Mouse (Mus musculus) CH12.LX (cell line): ENCODE measurements around the gene Immp2l. TPM values are rescaled to one million over a fixed set of nuclear protein-coding genes. Genes with fewer than 3 reads are reported as not detected.

ENCODE experiments used
- DNase-seq: peaks from one replicate; pipeline ENCODE4 v3.0.0-alpha.2; 2013; ENCODE audit errors: extremely low read depth
- H3K27ac ChIP-seq: 2 replicates; pipeline ENCODE4 v1.5.1; 2012; ENCODE audit warnings: low read depth, mild to moderate bottlenecking, control low read depth, moderate library complexity; ENCODE audit not compliant: insufficient read depth
- H3K27me3 ChIP-seq: replicated peaks from 2 replicates; pipeline ENCODE3; 2012; ENCODE audit warnings: inconsistent platforms
- H3K36me3 ChIP-seq, 2 experiments: replicated peaks in 1 of 2; 2 replicates each; pipeline versions ENCODE3 to v1.6.1; 2012; ENCODE audit warnings: inconsistent platforms in 1 of 2, low read length in 1 of 2, mild to moderate bottlenecking in 1 of 2, mixed read lengths in 1 of 2, moderate library complexity in 1 of 2; ENCODE audit not compliant: control insufficient read depth in 1 of 2, insufficient read depth in 1 of 2
- H3K4me1 ChIP-seq, 2 experiments: 2 replicates each; pipeline ENCODE4 v1.6.1; 2012; ENCODE audit warnings: inconsistent platforms in 1 of 2, moderate library complexity in 1 of 2; ENCODE audit not compliant: insufficient read depth in 2 of 2, control insufficient read depth in 1 of 2
- H3K4me2 ChIP-seq: 2 replicates; pipeline ENCODE4 v1.6.1; 2012; ENCODE audit warnings: low read depth, mild to moderate bottlenecking, control low read depth; ENCODE audit not compliant: poor library complexity, insufficient read depth, severe bottlenecking
- H3K4me3 ChIP-seq, 3 experiments: fragments of 150-350 bp in 1 of 3; sonication (generic) in 1 of 3; replicated peaks in 1 of 3; 2 replicates each; pipeline versions ENCODE3 to v1.5.1; 2011 to 2012; ENCODE audit warnings: low read depth in 2 of 3, low read length in 2 of 3, mild to moderate bottlenecking in 2 of 3, moderate library complexity in 2 of 3, control low read depth in 1 of 3, improper control_type of control experiment in 1 of 3, inconsistent platforms in 1 of 3, mixed read lengths in 1 of 3; ENCODE audit not compliant: poor library complexity in 1 of 3
- H3K79me2 ChIP-seq: replicated peaks from 2 replicates; pipeline ENCODE4 v1.6.1; 2012; ENCODE audit warnings: mild to moderate bottlenecking, moderate library complexity; ENCODE audit not compliant: control insufficient read depth, poor library complexity, insufficient read depth, severe bottlenecking; ENCODE audit errors: extremely low read depth
- H3K9ac ChIP-seq: 2 replicates; pipeline ENCODE4 v1.6.1; 2012; ENCODE audit warnings: low read depth, mild to moderate bottlenecking, control low read depth, moderate library complexity; ENCODE audit not compliant: insufficient read depth
- H3K9me3 ChIP-seq: replicated peaks from 2 replicates; pipeline ENCODE3; 2012; ENCODE audit warnings: low read length, inconsistent platforms, mixed read lengths
- E2F4 ChIP-seq: IDR thresholded peaks from 2 replicates; pipeline ENCODE4 v1.6.1; 2011; ENCODE audit warnings: low read depth, low read length, improper control_type of control experiment; ENCODE audit not compliant: insufficient replicate concordance
- EP300 ChIP-seq: IDR thresholded peaks from 2 replicates; pipeline ENCODE4 v1.6.1; 2011; ENCODE audit warnings: low read length, improper control_type of control experiment
- IRF4 ChIP-seq: IDR thresholded peaks from 2 replicates; pipeline ENCODE4 v1.6.1; 2014; ENCODE audit warnings: low read depth, mild to moderate bottlenecking, inconsistent platforms, low read length, improper control_type of control experiment
- MAFK ChIP-seq: IDR thresholded peaks from 2 replicates; pipeline ENCODE4 v1.6.1; 2011; ENCODE audit warnings: low read length, improper control_type of control experiment; ENCODE audit not compliant: insufficient replicate concordance
- MAX ChIP-seq: IDR thresholded peaks from 2 replicates; pipeline ENCODE4 v1.6.1; 2011; ENCODE audit warnings: low read length, improper control_type of control experiment
- MEF2A ChIP-seq: IDR thresholded peaks from 2 replicates; pipeline ENCODE4 v1.6.1; 2014; ENCODE audit warnings: low read depth, mild to moderate bottlenecking, inconsistent platforms, low read length, improper control_type of control experiment, borderline replicate concordance
- NELFE ChIP-seq: IDR thresholded peaks from 2 replicates; pipeline ENCODE4 v1.6.1; 2011; ENCODE audit warnings: low read depth, low read length, improper control_type of control experiment
- PAX5 ChIP-seq: IDR thresholded peaks from 2 replicates; pipeline ENCODE4 v1.6.1; 2012; ENCODE audit warnings: low read length, inconsistent platforms, mixed read lengths
- POLR2AphosphoS2 ChIP-seq: IDR thresholded peaks from 2 replicates; pipeline ENCODE4 v1.6.1; 2011; ENCODE audit warnings: low read depth, low read length, improper control_type of control experiment
- RAD21 ChIP-seq: IDR thresholded peaks from 2 replicates; pipeline ENCODE4 v1.6.1; 2011; ENCODE audit warnings: low read depth, mild to moderate bottlenecking, low read length, improper control_type of control experiment, moderate library complexity
- TBP ChIP-seq: conservative IDR thresholded peaks from 2 replicates; pipeline ENCODE4 v1.6.1; 2011; ENCODE audit warnings: low read depth, low read length, improper control_type of control experiment
- TCF12 ChIP-seq: IDR thresholded peaks from 2 replicates; pipeline ENCODE4 v1.6.1; 2014; ENCODE audit warnings: low read depth, mild to moderate bottlenecking, inconsistent platforms, low read length, improper control_type of control experiment
- UBTF ChIP-seq: IDR thresholded peaks from 2 replicates; pipeline ENCODE4 v1.6.1; 2012; ENCODE audit warnings: low read depth, mild to moderate bottlenecking, inconsistent platforms, low read length, improper control_type of control experiment, moderate library complexity
- USF1 ChIP-seq: IDR thresholded peaks from 2 replicates; pipeline ENCODE4 v1.6.1; 2014; ENCODE audit warnings: low read depth, mild to moderate bottlenecking, inconsistent platforms, low read length, improper control_type of control experiment
- ZC3H11A ChIP-seq: IDR thresholded peaks from 2 replicates; pipeline ENCODE4 v1.6.1; 2012; ENCODE audit warnings: low read depth, mild to moderate bottlenecking, inconsistent platforms, low read length, improper control_type of control experiment
- ZMIZ1 ChIP-seq: IDR thresholded peaks from 2 replicates; pipeline ENCODE4 v1.6.1; 2012; ENCODE audit warnings: low read depth, mild to moderate bottlenecking, inconsistent platforms, low read length, improper control_type of control experiment
- dilution Hi-C: fragments of 300-500 bp; cut with MboI; formaldehyde crosslinking; loops from 2 replicates; pipeline ENCODE4 v1.14.3; 2020; ENCODE audit warnings: low sequenced_read_pairs; ENCODE audit not compliant: extremely low pct_unique_long_range_greater_than_20kb, extremely low pct_ligation_motif_present
- in situ Hi-C: fragments of 300-500 bp; cut with MboI; formaldehyde crosslinking; loops from 3 replicates; pipeline ENCODE4 v1.14.3; 2019; ENCODE audit warnings: low sequenced_read_pairs, low pct_ligation_motif_present, low pct_unique_long_range_greater_than_20kb, mixed read lengths
- polyA plus RNA-seq: library from polyadenylated mRNA; unstranded; fragments of >175 nt; gene quantifications from 2 replicates; pipeline ENCODE4 v1.2.1, GENCODE M21; 2012; ENCODE audit warnings: low read depth; ENCODE audit not compliant: insufficient read length
- total RNA-seq, 2 experiments: library from RNA; depleted of rRNA; stranded (reverse); fragments of 300-350 nt in 1 of 2; fragments of >200 nt in 1 of 2; gene quantifications; 2 replicates each; pipeline ENCODE4 v1.2.3; 2012 to 2014

The Immp2l gene
- total and polyA plus RNA-seq, 3 experiments: 4.8 to 16.5 (median 9.9) TPM

GRCm38 (mm10) chr12:41724585-41724984 lies 700.7 kb downstream of the Immp2l start:
- H3K79me2 ChIP-seq: no peaks in the 10 kb centered on the region
- H3K4me3 ChIP-seq: no peak overlapping the region
- H3K27ac ChIP-seq: no peak overlapping the region
- no peaks in the 10 kb centered on the region for H3K27me3 ChIP-seq
- TF ChIP-seq PAX5 (no peak), ZMIZ1 (no peak), MEF2A (no peak), IRF4 (no peak), UBTF (no peak), E2F4 (no peak), TBP (no peak), ZC3H11A (no peak), TCF12 (no peak), NELFE (no peak), RAD21 (no peak), EP300 (no peak), POLR2AphosphoS2 (no peak), MAFK (no peak), MAX (no peak), USF1 (no peak)
- TF ChIP-seq, all 38 proteins: peak for 0
- Histone ChIP-seq H3K36me3 (no peaks in the 10 kb centered on the region), H3K4me1 (no peaks in the 10 kb centered on the region), H3K9me3 (no peaks in the 10 kb centered on the region), H3K4me2 (no peak overlapping the region), H3K9ac (no peak overlapping the region)
- in situ Hi-C loops: no loop called here
- dilution Hi-C loops: no loop called here
- no peak for DNase-seq

DNA sequence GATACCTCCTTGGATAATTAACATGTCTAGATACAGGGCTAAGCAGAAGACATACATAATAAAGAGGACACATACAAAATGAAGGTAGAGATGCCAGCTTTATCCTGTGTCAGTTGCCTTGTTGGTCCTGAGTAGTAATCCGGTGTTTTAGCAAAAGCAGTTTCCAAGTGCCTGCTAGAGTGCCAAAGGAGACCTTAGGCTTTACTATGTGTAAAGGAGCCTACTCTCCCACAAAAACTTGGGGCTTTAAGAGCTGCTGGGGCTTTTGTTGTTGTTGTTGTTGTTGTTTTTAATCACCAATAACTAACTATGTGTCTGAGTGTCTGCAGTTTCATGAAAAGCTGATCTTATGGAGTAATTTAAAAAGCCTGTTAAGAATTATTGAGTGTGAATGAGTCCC lies 702.8 kb downstream of the Immp2l start:
- Histone ChIP-seq H3K4me3 (no peak overlapping the region), H3K4me1 (no peaks in the 10 kb centered on the region), H3K36me3 (no peaks in the 10 kb centered on the region), H3K27me3 (no peaks in the 10 kb centered on the region), H3K9ac (no peak overlapping the region), H3K79me2 (no peaks in the 10 kb centered on the region), H3K27ac (no peak overlapping the region), H3K9me3 (no peaks in the 10 kb centered on the region), H3K4me2 (no peak overlapping the region)
- dilution Hi-C loops: no loop called here
- TF ChIP-seq PAX5 (no peak), MAX (no peak)
- in situ Hi-C loops: no loop called here
- no peak for DNase-seq
